Mouse (Mus musculus) kidney, embryonic 15.5 days (tissue): ENCODE results near the gene Ubfd1. TPM values are rescaled to one million over a fixed set of nuclear protein-coding genes. Genes with fewer than 3 reads are reported as not detected.
"Not testable (repeated sequence)": the region's sequence is repeated elsewhere in the genome, so short reads cannot be mapped to it uniquely, and the experiment has no call there.

ENCODE experiments used
- ATAC-seq: fragments of 200-750 bp; cut with Nextera tagmentation; replicated peaks from 2 replicates; pipeline ENCODE4 v1.8.0; 2017; ENCODE audit warnings: moderate TSS enrichment; ENCODE audit not compliant: low FRiP score
- H3K27ac ChIP-seq: fragments of 300-500 bp; sonication (generic); 2 replicates; pipeline ENCODE4 v1.5.1; 2015; ENCODE audit warnings: mild to moderate bottlenecking, inconsistent platforms
- H3K27me3 ChIP-seq: fragments of 300-500 bp; sonication (generic); 2 replicates; pipeline ENCODE4 v1.6.1; 2015; ENCODE audit warnings: inconsistent platforms
- H3K36me3 ChIP-seq: fragments of 300-500 bp; sonication (generic); 2 replicates; pipeline ENCODE4 v1.6.1; 2015; ENCODE audit warnings: inconsistent platforms
- H3K4me1 ChIP-seq: fragments of 300-500 bp; sonication (generic); 2 replicates; pipeline ENCODE4 v1.6.1; 2015; ENCODE audit warnings: inconsistent platforms
- H3K4me2 ChIP-seq: fragments of 300-500 bp; sonication (generic); 2 replicates; pipeline ENCODE4 v1.6.1; 2015; ENCODE audit warnings: moderate library complexity, mild to moderate bottlenecking, inconsistent platforms
- H3K4me3 ChIP-seq: fragments of 300-500 bp; sonication (generic); replicated peaks from 2 replicates; pipeline ENCODE4 v1.5.1; 2015; ENCODE audit warnings: mild to moderate bottlenecking, inconsistent platforms
- H3K9ac ChIP-seq: fragments of 300-500 bp; sonication (generic); 2 replicates; pipeline ENCODE4 v1.6.1; 2015; ENCODE audit warnings: mild to moderate bottlenecking, inconsistent platforms
- H3K9me3 ChIP-seq: fragments of 300-500 bp; sonication (generic); replicated peaks from 2 replicates; pipeline ENCODE4 v1.6.1; 2016; ENCODE audit warnings: inconsistent platforms
- WGBS: fragments of 180-500 bp; shearing (Covaris S2); methylation state at CpG from one replicate; pipeline ENCODE4 v1.1.7; 2015; ENCODE audit warnings: mixed read lengths; 5-methylcytosine and 5-hydroxymethylcytosine counted together
- polyA plus RNA-seq: library from polyadenylated mRNA; unstranded; fragments of >200 nt; fragmentation: Nextera tagmentation; extraction: Ambion mirVana; gene quantifications from 2 replicates; pipeline ENCODE4 v1.2.1, GENCODE M21; 2015

The Ubfd1 gene
- polyA plus RNA-seq, 1 experiment from 2014 or later: 65.3 TPM

- WGBS: 98% methylated on average over 2 of the region's 2 CpGs
- no peak overlapping the region for H3K27ac ChIP-seq
- no peak overlapping the region for H3K4me2 ChIP-seq
- H3K4me1 ChIP-seq: peaks cover 6% of the 10 kb centered on the region
- peaks cover 93% of the 10 kb centered on the region for H3K36me3 ChIP-seq
- no peak for ATAC-seq
- H3K4me3 ChIP-seq: no peak overlapping the region
- no peak overlapping the region for H3K9ac ChIP-seq
- no peaks in the 10 kb centered on the region for H3K9me3 ChIP-seq
- no peaks in the 10 kb centered on the region for H3K27me3 ChIP-seq
Measured at GRCm38 (mm10) chr7:122094564-122095330, 27.8 kb downstream of the Ubfd1 start.

- Histone ChIP-seq H3K9me3 (no peaks in the 10 kb centered on the region), H3K4me2 (no peak overlapping the region), H3K4me1 (peaks cover 23% of the 10 kb centered on the region), H3K27me3 (no peaks in the 10 kb centered on the region), H3K4me3 (no peak overlapping the region), H3K36me3 (peaks cover 61% of the 10 kb centered on the region), H3K27ac (no peak overlapping the region), H3K9ac (no peak overlapping the region)
- 92% methylated on average over 3 of the region's 3 CpGs for WGBS
- no peak for ATAC-seq
Measured at GRCm38 (mm10) chr7:122098009-122098408, 31.0 kb downstream of the Ubfd1 start.

- H3K9me3 ChIP-seq: no peaks in the 10 kb centered on the region
- peaks cover 49% of the 10 kb centered on the region for H3K36me3 ChIP-seq
- H3K4me2 ChIP-seq: no peak overlapping the region
- H3K4me3 ChIP-seq: 0 out of 2 replicates have a peak overlapping the region, but pooled peaks have one; percentile 5
- H3K4me1 ChIP-seq: peaks cover 23% of the 10 kb centered on the region
- 68% methylated on average over 4 of the region's 4 CpGs for WGBS
- no peak for ATAC-seq
- no peak overlapping the region for H3K27ac ChIP-seq
- no peak overlapping the region for H3K9ac ChIP-seq
- H3K27me3 ChIP-seq: no peaks in the 10 kb centered on the region
Measured at GRCm38 (mm10) chr7:122099222-122099621, 32.2 kb downstream of the Ubfd1 start.

- Histone ChIP-seq H3K4me1 (peaks cover 23% of the 10 kb centered on the region), H3K4me3 (peak overlapping the region; percentile 72), H3K4me2 (peak overlapping the region; percentile 75), H3K36me3 (peaks cover 30% of the 10 kb centered on the region), H3K9ac (peak overlapping the region; percentile 86), H3K27ac (peak overlapping the region; percentile 67)
- ATAC-seq: peak; percentile 82
- not testable (repeated sequence) for H3K27me3 ChIP-seq, H3K9me3 ChIP-seq
- WGBS: 6% methylated on average over 28 of the region's 28 CpGs
Measured at GRCm38 (mm10) chr7:122101014-122101746, 34.2 kb downstream of the Ubfd1 start.

- WGBS: under 1% methylated on average over 34 of the region's 43 CpGs
- H3K27ac ChIP-seq: peak within 1 kb of the TSS; percentile 67
- peaks cover 24% of the 10 kb centered on the region for H3K36me3 ChIP-seq
- H3K9ac ChIP-seq: peak within 1 kb of the TSS; percentile 86
- no peaks in the 10 kb centered on the region for H3K27me3 ChIP-seq
- peak; percentile 99 for ATAC-seq
- no peaks in the 10 kb centered on the region for H3K9me3 ChIP-seq
- H3K4me3 ChIP-seq: peak within 1 kb of the TSS; percentile 72
- H3K4me2 ChIP-seq: peak within 1 kb of the TSS; percentile 75
- peaks cover 23% of the 10 kb centered on the region for H3K4me1 ChIP-seq
Measured at GRCm38 (mm10) chr7:122101747-122102244, 34.8 kb downstream of the Ubfd1 start, which contains the start of gene Ndufab1. Gene Ndufab1 (minus strand): TSS chr7:122101886.

GRCm38 (mm10) chr7:122108206-122108605 is 41.2 kb downstream of the Ubfd1 start:
- Histone ChIP-seq H3K9ac (no peak overlapping the region), H3K36me3 (peaks cover 44% of the 10 kb centered on the region), H3K4me3 (no peak overlapping the region), H3K27ac (no peak overlapping the region), H3K9me3 (no peaks in the 10 kb centered on the region), H3K4me1 (no peaks in the 10 kb centered on the region), H3K27me3 (no peaks in the 10 kb centered on the region), H3K4me2 (no peak overlapping the region)
- WGBS: 86% methylated on average over 6 of the region's 6 CpGs
- no peak for ATAC-seq

GRCm38 (mm10) chr7:122123518-122123917 is 56.5 kb downstream of the Ubfd1 start:
- Histone ChIP-seq H3K36me3 (peaks cover 87% of the 10 kb centered on the region), H3K9me3 (no peaks in the 10 kb centered on the region), H3K9ac (no peak overlapping the region), H3K4me3 (no peak overlapping the region), H3K4me2 (no peak overlapping the region), H3K4me1 (no peaks in the 10 kb centered on the region), H3K27me3 (no peaks in the 10 kb centered on the region), H3K27ac (no peak overlapping the region)
- no peak for ATAC-seq
- WGBS: 90% methylated on average over 4 of the region's 4 CpGs

GRCm38 (mm10) chr7:122125636-122126035 is 58.7 kb downstream of the Ubfd1 start:
- H3K27me3 ChIP-seq: no peaks in the 10 kb centered on the region
- peaks cover 82% of the 10 kb centered on the region for H3K36me3 ChIP-seq
- H3K9me3 ChIP-seq: no peaks in the 10 kb centered on the region
- H3K4me3 ChIP-seq: no peak overlapping the region
- 73% methylated on average over 8 of the region's 8 CpGs for WGBS
- no peaks in the 10 kb centered on the region for H3K4me1 ChIP-seq
- no peak overlapping the region for H3K4me2 ChIP-seq
- no peak for ATAC-seq
- no peak overlapping the region for H3K9ac ChIP-seq
- no peak overlapping the region for H3K27ac ChIP-seq

GRCm38 (mm10) chr7:122126946-122127345 is 60.0 kb downstream of the Ubfd1 start:
- Histone ChIP-seq H3K9ac (no peak overlapping the region), H3K4me2 (no peak overlapping the region), H3K27ac (no peak overlapping the region), H3K9me3 (no peaks in the 10 kb centered on the region), H3K27me3 (no peaks in the 10 kb centered on the region), H3K4me3 (no peak overlapping the region), H3K4me1 (peaks cover 8% of the 10 kb centered on the region), H3K36me3 (peaks cover 71% of the 10 kb centered on the region)
- 94% methylated on average over 11 of the region's 11 CpGs for WGBS
- ATAC-seq: no peak

Other genes with a start within 250 kb of the Ubfd1 start
- 31.9 TPM in 2 replicates for gene Scnn1b, start 202.1 kb upstream of the Ubfd1 start, polyA plus RNA-seq
- 29.1 and 29.5 TPM in 2 replicates for gene Cog7, start 85.5 kb upstream of the Ubfd1 start, polyA plus RNA-seq
- gene Gga2, start 46.0 kb upstream of the Ubfd1 start, polyA plus RNA-seq: 89.4 and 95.4 TPM in 2 replicates
- gene Ears2, start 88 bp downstream of the Ubfd1 start, polyA plus RNA-seq: 18.6 TPM in 2 replicates
- gene Ndufab1, start 34.7 kb downstream of the Ubfd1 start, polyA plus RNA-seq: 703 and 789 TPM in 2 replicates
- 18.5 and 20.5 TPM in 2 replicates for gene Palb2, start 65.8 kb downstream of the Ubfd1 start, polyA plus RNA-seq
- gene Dctn5, start 65.9 kb downstream of the Ubfd1 start, polyA plus RNA-seq: 112 and 118 TPM in 2 replicates
- gene Plk1, start 92.3 kb downstream of the Ubfd1 start, polyA plus RNA-seq: 147 and 150 TPM in 2 replicates
- gene Ern2, start 119.0 kb downstream of the Ubfd1 start, polyA plus RNA-seq: 0.89 TPM in 1 of 2 replicates, not detected in the other
- gene Chp2, start 152.3 kb downstream of the Ubfd1 start, polyA plus RNA-seq: 0.75 and 0.77 TPM in 2 replicates
- gene Prkcb, start 221.6 kb downstream of the Ubfd1 start, polyA plus RNA-seq: 3.4 and 5.9 TPM in 2 replicates